Mouse (Mus musculus) ES-E14 (cell line): ENCODE results near the gene Manba.

Experiments used
- CHD2 ChIP-seq: IDR thresholded peaks from 2 replicates; pipeline ENCODE4 v1.6.1; 2014; ENCODE audit warnings: mild to moderate bottlenecking, low read depth, low read length, inconsistent platforms
- ZC3H11A ChIP-seq: IDR thresholded peaks from 2 replicates; pipeline ENCODE4 v1.6.1; 2012; ENCODE audit warnings: low read depth, mild to moderate bottlenecking, inconsistent platforms, low read length, borderline replicate concordance

DNA sequence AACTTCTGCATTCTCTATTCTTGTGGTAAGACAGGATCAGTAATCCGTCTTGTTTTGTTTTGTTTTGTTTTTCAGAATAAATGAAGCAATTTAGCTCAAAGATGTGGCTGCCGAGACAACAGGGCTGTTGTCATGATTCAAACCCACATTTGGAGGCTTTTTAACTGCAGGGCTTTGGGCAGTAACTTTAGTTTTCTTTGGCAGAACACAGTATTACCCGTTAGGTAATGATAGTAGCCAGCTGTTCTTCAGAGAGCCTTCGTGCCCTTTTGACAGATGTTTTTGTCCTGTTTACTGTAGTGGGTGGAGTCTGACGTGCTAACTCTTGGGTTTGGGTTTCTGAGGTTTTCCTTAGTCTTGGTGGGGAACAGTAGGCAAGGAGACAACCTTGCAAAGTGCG, 87.6 kb downstream of the Manba start:
- TF ChIP-seq ZC3H11A, result no peak
- TF ChIP-seq CHD2, result no peak
